Mouse (Mus musculus): ENCODE results near the gene Rgs7. TPM values are rescaled to one million over a fixed set of nuclear protein-coding genes. Genes with fewer than 3 reads are reported as not detected.

The Rgs7 gene
- total RNA-seq, 2 experiments from 2014 or later, result 73.7 to 80.5 TPM

DNA sequence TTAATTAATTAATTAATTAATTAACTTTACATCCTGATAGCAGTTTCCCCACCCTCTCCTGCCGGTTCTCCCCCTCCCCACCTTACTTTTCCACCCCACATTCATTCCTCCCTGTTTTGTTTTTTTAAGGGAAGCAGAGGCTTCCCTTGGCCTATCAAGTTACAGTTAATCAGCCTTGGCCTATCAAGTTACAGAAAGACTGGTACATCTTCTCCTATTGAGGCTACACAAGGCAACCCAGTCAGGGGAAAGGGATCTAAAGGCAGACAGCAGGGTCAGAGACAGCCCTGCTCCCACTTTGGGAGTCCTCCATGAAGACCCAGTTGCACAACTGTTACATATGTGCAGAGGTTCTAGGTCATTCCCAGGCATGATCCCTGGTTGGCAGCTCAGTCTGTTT is 175.0 kb downstream of the Rgs7 start:
- no peak for DNase-seq (ENCODE audit: low spot score in 2 of 2)

DNA sequence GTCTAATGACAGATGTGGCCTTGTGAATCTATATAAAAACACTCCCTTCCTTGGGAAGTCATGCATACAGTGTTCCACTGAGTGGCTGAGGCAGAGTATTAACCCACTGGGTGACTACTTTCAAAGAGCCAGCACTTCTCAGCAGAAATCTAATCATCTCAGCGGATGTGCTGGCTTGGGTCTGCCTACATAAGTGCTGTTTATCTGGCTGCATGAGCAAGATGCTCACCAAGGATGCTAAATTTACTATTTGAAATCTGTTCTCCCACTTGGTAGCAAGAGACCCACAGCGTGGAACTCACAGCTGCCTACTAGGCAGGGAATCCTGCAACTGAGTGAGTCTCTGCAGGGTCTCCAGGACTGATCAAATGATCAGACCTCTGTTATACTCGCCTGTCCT is 184.7 kb downstream of the Rgs7 start:
- DNase-seq (ENCODE audit: low spot score in 2 of 2), result peak; percentile 25 to 51

DNA sequence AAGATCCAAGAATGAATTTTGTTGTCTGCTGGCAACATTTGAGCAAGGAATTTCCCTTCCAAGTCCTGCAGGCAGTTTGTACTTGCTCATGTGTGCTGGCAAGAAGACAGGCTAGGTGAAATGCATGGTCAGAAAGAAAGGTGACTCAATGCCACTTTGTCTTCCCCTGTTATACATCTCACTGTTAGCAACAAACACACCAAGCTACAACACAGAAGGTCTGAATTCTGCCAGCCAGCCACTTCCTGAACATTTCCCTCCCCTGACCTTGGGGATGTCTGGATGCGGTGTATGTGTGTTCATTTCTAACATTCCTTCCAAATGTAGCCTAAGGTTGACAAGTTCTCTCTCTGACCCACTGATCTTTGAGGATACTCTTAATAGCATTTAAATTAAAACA is 191.4 kb downstream of the Rgs7 start:
- no peak for DNase-seq (ENCODE audit: low spot score in 2 of 2)

DNA sequence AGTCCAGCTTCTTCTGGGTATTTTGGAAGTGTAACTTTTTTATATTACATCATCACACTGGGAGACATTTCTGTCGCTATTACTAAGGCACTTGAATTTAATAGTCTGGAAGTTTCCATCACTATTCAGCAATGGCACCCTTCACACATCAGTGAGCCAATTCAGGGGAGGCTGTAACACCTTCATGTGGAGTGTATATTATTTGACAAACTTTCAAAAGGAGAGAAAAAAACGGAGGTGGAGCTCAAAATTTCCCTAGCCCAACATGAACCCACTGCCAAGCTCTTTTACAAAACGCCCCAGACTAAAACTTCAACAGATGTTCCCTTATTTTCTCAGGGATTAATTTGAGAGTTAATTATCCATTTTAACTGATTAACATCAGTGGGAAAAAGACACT is 191.9 kb downstream of the Rgs7 start:
- no peak for DNase-seq (ENCODE audit: low spot score in 2 of 2)

DNA sequence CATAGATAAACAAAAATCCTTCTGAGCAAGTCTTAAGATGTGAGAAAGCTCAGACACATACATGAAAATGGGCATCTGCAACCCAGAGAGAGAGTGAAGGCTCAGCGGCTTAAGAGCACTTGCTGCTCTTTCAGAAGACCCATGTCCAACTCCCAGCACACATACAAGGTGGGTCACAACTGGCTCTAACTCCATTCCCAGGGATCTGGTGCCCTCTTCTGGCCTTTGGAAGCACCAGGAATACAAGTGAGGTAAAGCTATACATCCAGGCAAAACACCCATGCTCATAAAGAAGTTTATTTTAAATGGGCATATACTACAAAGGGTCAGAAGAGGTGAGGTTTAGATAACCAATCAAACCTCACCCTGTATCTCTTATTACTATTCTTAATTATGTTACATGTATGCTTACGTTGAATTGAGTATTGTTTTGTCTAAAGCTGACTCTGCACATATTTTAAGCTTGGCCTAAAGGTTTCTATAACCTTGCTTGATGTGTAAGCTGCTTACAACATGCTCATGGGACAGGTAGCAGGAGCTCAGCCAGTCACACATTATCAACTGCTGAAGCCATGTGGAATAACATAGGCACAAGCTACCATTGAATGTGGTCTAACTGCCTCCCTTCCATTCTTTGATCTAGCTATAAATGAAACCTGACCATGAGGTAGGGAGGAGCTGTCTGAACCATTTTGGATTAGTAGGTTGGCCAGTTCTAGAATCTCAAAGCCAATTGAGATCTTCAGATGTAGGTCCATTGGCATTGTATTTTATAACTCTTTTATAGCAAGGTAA is 192.5 kb downstream of the Rgs7 start:
- DNase-seq (ENCODE audit: low spot score in 2 of 2), result no peak

DNA sequence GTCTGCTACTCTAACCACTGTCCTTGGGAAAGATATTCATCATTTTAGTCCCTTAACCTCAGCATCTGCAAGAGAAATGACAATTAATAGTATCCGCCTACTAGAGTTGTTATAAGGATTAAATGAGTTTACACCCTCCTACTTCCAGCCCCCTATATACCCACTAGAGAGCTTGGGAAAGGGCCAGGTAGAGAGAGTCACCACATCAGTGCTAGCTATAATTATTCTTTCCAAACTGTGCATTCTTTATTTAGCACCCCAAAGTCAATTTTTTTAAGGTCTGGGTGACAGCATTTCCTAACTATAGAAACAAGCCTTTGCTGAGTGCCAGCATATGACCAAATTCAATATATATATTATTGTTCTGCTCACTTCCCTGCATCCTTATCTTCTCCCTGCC is 195.4 kb downstream of the Rgs7 start:
- DNase-seq (ENCODE audit: low spot score in 2 of 2), result no peak

DNA sequence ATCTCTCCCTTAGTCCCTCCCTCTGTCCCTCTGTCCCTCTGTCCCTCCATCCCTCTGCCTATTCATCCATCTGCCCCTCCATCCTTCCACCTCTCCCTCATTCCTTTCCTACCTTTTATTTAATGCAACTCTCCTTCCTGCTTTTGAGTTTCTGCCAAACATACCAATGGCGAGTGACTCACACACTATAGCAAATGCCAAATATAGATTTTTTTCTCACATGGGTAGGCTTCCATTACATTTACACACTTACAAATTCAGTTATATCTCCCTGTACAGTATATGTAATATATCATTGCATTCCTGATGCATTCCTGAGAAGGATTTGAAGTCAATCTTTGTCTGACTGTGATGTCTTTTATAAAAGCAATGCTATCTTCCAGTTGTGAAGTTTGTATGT is 202.2 kb downstream of the Rgs7 start:
- DNase-seq (ENCODE audit: low spot score in 2 of 2), result no peak

DNA sequence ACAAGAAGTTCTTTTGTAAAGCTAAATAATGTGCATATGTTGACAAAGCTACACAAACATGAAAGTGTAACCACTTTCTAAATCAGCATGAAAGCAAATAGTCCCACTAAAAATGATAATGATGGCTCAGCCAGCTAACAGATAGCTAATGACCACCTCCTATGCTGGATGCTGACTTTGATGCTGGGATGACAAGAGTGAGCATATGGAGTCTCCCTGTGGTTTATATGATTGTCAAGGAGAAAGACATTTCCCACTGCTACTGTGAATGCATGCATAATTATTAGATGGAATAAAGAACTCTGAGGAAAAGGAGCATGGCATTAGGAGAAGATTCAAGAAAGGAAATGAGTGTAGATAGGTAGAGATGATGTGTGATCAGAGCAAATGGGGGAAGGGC is 230.0 kb downstream of the Rgs7 start:
- DNase-seq (ENCODE audit: low spot score in 2 of 2), result no peak

DNA sequence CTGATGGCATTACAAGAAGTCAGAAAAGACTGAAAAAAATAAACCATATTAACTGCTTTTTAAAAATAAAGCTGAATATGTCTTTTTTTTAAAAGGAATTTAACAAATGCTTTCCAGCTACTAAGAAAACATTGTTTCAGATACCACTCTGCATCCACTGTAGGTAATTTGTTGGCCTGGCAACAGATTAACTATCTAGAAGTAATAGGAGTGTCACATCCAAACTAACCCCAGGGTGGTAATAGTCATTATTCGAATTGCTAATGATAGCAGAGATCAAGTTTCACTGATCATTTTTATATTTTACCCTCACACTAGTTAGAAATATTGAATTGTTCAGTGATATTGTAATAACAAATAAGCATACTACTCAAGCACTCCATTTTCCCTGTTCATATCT is 232.9 kb downstream of the Rgs7 start:
- DNase-seq (ENCODE audit: low spot score in 2 of 2), result no peak

DNA sequence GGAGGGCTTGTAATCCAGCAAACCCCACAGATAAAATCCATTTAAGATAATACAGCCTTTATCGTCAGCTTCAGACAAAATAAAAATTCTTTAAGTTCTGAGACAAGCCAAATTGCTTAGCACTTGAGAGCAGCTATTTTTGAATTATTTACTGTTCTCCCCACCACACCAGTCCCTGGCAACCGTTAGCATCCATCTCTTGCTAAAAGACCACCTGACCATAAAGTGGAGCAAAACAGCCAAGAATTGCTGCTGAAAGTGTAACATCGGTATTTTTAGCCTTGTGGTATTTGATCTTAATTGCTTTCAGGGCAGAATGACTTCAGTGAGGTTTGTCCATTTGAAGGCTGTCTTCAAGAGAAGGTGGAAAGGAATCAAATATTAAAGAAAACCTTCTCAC is 237.1 kb downstream of the Rgs7 start:
- DNase-seq (ENCODE audit: low spot score in 2 of 2), result no peak

DNA sequence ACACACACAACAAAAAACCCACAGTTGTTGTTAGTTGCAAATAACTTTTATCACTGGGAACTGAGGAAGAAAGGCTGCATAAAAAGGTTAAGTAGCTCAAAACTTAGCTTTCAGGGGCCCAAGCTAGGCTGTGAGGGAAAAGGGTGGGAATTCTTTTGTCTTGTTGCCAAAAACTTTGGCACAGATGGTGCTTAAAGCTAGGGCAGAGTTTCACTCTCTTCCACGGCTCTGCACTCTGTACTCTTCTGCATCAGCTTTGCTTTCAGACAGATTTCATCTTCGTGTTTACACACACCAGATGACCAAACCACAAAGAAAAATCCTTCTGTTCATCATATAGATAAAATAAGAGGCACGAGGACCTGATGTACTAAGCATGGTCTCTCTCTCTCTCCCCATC is 237.6 kb downstream of the Rgs7 start:
- DNase-seq (ENCODE audit: low spot score in 2 of 2), result peak in 1 of 2 experiments; percentile 25

DNA sequence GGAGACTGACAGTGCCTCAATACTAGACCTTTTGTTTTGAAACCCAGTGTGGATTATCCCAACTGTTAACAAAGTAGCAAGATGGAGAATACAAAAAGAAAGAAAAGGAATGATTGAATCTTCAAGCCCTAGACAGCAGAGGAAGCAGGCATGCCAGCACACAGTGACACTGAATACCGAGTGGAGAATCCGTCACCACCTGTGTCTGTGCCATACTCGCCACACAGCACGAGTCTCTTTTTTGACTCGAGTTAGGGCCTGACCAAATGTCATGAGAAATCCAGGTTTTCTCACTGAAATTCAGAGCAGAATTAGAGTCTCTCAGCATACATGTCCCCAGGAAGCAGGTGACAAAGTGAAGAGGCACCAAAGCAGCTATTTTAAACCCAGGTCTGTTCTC is 250.2 kb downstream of the Rgs7 start:
- DNase-seq (ENCODE audit: low spot score in 2 of 2), result no peak

DNA sequence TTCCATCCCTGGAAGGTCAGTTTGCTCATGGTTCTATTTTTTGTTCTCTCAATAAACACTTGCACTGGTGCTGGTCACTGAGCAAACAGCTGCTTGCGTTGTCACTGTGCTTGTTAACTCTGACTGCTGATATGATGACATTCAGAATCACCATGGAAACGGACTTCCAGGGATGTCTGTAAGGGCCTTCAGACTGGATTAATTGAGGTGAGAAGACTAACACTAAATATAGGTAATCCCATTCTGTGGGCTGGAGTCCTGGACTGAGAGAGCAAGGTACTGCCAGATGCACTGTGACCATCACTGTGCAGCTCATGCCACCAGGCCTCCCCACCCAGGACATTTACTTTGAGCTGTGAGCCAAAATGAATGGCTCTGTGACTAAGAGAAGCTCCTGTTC is 252.2 kb downstream of the Rgs7 start:
- no peak for DNase-seq (ENCODE audit: low spot score in 2 of 2)

DNA sequence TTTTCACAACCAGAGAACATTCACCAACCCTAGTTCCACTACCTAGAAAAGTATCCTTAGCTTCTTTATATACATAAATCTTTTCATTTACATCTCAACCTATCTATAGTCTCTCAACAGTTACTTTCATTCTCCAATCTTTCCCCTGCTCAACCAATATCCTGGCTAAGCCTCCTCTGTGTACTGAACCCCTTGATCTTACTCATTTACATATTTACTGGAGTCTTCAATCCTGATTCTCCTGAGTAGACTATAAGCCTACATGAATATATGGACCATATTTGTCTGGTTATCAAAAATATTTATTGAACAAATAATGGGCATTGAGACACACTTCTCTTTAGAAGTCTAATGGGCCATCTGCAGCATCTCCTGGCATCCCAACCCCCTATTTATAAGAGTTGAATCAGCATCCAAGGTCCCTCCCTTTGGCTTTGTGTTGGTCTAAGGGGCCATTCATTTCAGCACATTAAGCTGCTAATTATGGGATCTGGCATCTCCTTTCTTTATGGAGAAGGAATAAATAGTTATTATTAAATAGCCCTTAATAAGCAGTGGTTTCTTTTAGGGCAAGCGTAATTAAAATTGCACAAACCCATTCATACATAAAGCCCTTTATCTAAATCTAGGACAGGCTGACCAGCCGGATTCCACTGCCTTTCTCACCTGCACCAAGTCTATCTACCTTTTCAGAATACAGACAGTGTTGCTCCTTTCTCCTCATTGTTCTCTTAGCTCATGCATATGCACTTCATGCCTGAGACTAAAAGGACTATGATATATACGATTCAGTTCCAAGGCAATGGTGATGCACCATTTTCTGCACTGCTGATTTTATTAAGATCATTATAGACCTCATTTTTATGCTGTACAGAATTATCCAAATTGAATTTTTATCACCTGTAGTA is 270.5 kb downstream of the Rgs7 start:
- no peak for DNase-seq (ENCODE audit: low spot score in 2 of 2)

DNA sequence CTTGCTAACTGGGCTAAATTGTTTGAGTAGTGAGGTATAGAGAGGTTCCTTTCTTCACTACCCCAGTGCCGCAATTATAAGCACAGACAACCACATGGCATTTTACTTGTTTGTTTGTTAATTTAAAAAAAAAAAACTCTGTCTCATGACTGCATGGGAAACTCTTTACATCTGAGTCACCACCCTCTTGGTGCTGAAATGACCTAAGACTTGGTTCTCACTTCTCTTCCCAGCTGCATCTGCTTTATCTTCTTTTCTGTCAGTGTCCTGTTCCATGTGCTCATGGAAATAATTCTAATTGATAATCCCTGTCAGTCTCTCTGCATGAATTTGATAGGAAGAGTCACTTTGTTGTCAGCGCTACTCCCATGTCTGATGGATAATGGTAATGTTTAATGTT is 272.7 kb downstream of the Rgs7 start:
- DNase-seq (ENCODE audit: low spot score in 2 of 2), result no peak

DNA sequence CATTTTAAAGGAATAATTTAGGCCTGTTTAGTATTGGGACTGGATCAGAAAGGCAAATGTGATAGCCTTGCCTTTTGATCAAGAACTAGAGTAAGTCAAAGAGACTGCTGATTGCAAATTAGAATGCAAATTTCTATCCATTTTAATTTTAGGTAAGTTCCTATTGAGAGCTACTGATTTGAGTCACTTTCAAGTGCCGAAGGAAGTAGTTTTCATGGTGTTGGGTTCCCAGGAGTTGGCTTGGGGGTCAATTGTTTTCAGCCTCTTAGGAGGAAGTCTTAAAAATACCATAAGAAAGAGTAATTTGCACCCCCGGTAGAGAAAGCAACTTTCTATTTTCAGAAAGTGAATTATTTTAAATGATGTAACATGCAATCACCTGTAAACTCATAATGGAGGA is 285.3 kb downstream of the Rgs7 start:
- DNase-seq (ENCODE audit: low spot score in 2 of 2), result no peak

DNA sequence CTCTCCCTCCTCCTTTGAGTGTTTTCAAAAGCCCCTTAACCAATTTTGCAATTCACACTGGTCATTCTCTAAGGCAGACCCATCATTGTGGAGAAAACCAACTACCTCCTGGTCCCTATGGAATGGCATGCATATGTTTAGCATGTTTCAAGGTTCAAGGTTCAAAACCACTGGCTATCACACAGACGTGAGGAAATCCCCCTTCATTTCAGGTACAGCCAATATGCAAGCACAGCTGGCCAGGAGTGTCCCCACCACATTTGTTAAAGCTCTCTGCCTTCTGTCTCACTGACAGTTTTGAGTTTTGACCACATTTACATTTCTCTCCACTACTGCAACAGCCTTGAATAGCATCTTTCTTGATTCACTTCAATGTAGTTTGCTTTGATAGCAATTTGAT is 286.7 kb downstream of the Rgs7 start:
- no peak for DNase-seq (ENCODE audit: low spot score in 2 of 2)

DNA sequence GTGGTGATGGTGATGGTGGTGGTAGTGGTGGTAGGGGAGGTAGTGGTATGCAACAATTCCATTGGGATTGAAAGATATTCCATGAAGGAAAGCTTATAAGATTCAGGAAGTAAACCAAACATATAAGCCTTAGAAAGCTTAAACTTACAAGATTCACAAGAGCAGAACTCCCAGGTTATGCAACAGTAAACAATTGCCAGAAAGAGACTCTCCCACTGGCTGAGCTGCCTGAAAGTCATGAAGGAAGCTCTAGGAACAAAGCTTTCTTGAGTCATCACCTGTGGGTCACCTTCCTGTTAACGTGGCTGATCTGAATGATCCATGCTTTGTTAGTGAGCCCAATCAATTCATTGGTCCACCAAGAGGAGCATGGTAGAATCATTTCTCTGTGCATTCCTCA is 288.8 kb downstream of the Rgs7 start:
- DNase-seq (ENCODE audit: low spot score in 2 of 2), result no peak

DNA sequence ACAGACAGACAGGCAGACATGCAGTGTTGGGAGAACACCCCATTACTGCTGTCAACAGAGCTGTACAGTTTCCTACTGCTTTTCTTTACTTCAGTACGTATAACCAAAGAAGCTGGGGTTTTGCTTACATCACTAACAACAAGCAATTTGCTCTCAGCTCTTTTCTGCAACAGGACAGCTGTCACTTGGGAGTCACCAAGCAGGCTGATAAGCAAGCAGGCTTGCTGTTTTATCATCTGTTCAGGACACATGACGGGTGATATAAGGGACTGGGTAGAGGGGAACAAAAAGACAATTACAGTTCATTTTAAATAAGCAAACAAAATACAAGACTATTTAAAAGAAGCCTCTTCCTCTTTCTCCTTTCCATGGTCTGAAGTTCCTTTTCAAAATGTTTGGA is 289.4 kb downstream of the Rgs7 start:
- DNase-seq (ENCODE audit: low spot score in 2 of 2), result peak in 1 of 2 experiments; percentile 55

DNA sequence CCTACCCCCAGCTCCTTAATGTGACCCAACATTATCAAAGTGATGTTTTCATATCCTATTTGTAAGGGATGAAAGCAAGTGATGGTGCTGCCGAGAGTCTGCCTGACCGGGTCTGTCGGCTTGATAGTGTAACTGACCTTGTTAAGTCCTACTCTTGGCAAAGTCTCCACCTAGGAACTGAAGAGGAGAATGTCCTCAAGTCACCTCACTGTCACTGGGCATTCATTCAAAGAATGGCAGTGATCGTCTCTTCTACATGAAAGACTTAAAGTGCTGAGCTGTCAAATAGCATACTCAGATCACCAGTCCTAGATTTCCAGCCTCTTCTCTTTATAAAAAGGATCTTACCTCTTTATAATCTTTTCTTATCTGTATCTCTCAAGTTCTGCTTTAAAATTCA is 293.4 kb downstream of the Rgs7 start:
- DNase-seq (ENCODE audit: low spot score in 2 of 2), result no peak

DNA sequence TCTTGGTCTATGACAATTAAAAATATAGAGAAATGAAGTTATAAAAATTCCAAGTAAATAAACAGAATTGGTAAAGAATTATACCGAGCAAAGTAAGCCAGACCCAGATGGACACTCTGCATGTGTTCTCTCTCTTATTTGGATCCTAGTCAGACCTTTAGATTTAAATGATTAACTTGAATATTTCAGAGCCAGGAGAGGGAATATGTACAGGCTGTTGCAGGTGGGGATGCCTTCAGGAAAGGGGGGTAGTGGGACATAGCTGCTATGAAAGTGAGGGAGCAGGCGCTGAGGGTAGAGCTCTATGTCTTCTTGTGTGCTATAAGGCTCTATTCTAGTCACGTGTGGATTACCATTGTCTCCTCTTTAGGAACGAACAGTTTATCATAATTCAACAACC is 296.5 kb downstream of the Rgs7 start:
- no peak for DNase-seq (ENCODE audit: low spot score in 2 of 2)

DNA sequence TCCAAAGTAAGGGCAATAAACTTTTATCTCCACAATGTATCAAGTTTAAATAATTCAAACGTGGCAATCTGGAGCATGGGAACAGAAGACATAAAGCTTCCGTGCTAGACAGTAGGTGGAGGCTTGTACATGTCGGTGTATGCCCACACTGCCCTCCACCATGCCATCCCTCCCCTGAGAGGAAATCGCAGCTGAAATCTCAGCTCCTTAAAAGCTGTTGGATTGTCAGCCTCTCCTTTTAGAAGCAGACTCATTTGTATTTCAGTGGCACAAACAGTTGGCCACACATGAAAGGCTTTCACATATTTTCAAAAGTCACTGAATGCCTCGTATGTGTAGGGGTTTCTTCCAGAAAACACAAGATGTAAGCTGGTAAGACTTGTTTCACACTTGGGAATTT is 304.1 kb downstream of the Rgs7 start:
- no peak for DNase-seq (ENCODE audit: low spot score in 2 of 2)

DNA sequence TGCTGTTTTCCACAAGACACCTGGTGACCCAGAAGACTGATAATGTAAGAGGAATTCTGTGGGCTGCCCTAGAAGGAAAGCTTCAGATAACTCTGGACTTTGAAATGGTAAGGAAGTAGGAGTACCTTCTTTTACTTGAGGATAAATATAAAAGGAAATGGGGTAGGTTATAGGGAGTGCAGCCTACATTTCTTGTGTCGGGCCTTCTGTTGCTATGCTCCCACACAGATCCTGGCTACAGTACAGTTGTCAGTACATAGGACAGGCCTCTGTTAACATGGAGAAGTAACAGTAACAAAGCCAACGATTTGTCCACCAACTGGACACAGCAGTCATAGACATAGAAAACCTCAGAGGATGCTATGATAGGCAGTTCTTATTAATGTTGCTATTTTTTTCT is 307.1 kb downstream of the Rgs7 start:
- DNase-seq (ENCODE audit: low spot score in 2 of 2), result peak in 1 of 2 experiments; percentile 31
